Mouse (Mus musculus) thymus, adult 2 months (tissue): ENCODE results near the gene Gpx7.

Experiments used
- CTCF ChIP-seq: fragments of 200-500 bp; IDR thresholded peaks from 2 replicates; pipeline ENCODE4 v1.5.1; 2012; ENCODE audit warnings: mild to moderate bottlenecking, control low read depth, low read length, moderate library complexity, borderline replicate concordance; ENCODE audit not compliant: control insufficient read depth, poor library complexity, insufficient read depth; ENCODE audit errors: extremely low read depth
- POLR2A ChIP-seq: fragments of 200-500 bp; IDR thresholded peaks from 2 replicates; pipeline ENCODE4 v1.6.1; 2012; ENCODE audit warnings: mild to moderate bottlenecking, low read length, control low read depth, moderate library complexity; ENCODE audit not compliant: control insufficient read depth, poor library complexity, insufficient read depth; ENCODE audit errors: extremely low read depth

GRCm38 (mm10) chr4:108391124-108391523 is 15.6 kb downstream of the Gpx7 start:
- TF ChIP-seq POLR2A (no peak), CTCF (no peak)
